Mouse (Mus musculus) heart, postnatal 0 days (tissue): ENCODE results near the gene 5730455P16Rik. TPM values are rescaled to one million over a fixed set of nuclear protein-coding genes. Genes with fewer than 3 reads are reported as not detected.

ENCODE experiments used
- ATAC-seq: fragments of 200-750 bp; cut with Nextera tagmentation; 2 replicates; pipeline ENCODE4 v1.8.0; 2017; ENCODE audit warnings: low read depth, moderate number of reproducible peaks, moderate library complexity; ENCODE audit not compliant: insufficient read depth
- DNase-seq: peaks from one replicate; pipeline ENCODE4 v3.0.0-alpha.2; 2016; ENCODE audit warnings: low spot score
- H3K27ac ChIP-seq: fragments of 300-500 bp; sonication (generic); 2 replicates; pipeline ENCODE4 v1.5.1; 2014; ENCODE audit warnings: low read depth, mild to moderate bottlenecking
- H3K27me3 ChIP-seq: fragments of 300-500 bp; sonication (generic); 2 replicates; pipeline ENCODE4 v1.6.1; 2014; ENCODE audit warnings: low read length, mixed read lengths; ENCODE audit not compliant: control insufficient read depth, insufficient read depth
- H3K36me3 ChIP-seq: fragments of 300-500 bp; sonication (generic); replicated peaks from 2 replicates; pipeline ENCODE4 v1.6.1; 2014; ENCODE audit warnings: low read length, mixed read lengths; ENCODE audit not compliant: control insufficient read depth, insufficient read depth
- H3K4me1 ChIP-seq: fragments of 300-500 bp; sonication (generic); 2 replicates; pipeline ENCODE4 v1.6.1; 2014; ENCODE audit warnings: antibody characterized with exemption; ENCODE audit not compliant: control insufficient read depth, insufficient read depth
- H3K4me2 ChIP-seq: fragments of 300-500 bp; sonication (generic); 2 replicates; pipeline ENCODE4 v1.6.1; 2014; ENCODE audit warnings: low read depth, mild to moderate bottlenecking, low read length, moderate library complexity
- H3K4me3 ChIP-seq: fragments of 300-500 bp; sonication (generic); 2 replicates; pipeline ENCODE4 v1.5.1; 2014; ENCODE audit warnings: low read depth, low read length
- H3K9ac ChIP-seq: fragments of 300-500 bp; sonication (generic); replicated peaks from 2 replicates; pipeline ENCODE4 v1.6.1; 2014; ENCODE audit warnings: low read depth, low read length, mixed read lengths
- H3K9me3 ChIP-seq: fragments of 300-500 bp; sonication (generic); replicated peaks from 2 replicates; pipeline ENCODE4 v1.6.1; 2016; ENCODE audit warnings: low read length; ENCODE audit not compliant: control insufficient read depth
- CTCF ChIP-seq: IDR thresholded peaks from 2 replicates; pipeline ENCODE4 v1.5.1; 2016; ENCODE audit warnings: antibody characterized with exemption, control low read depth, low read depth
- EP300 ChIP-seq: IDR thresholded peaks from 2 replicates; pipeline ENCODE4 v1.6.1; 2016; ENCODE audit warnings: antibody characterized with exemption, low read depth
- WGBS: fragments of 180-500 bp; shearing (Covaris S2); extraction: QIAGEN DNeasy Blood & Tissue Kit; methylation state at CpG from one replicate; pipeline ENCODE4 v1.1.7; 2014; 5-methylcytosine and 5-hydroxymethylcytosine counted together
- polyA plus RNA-seq: library from polyadenylated mRNA; unstranded; fragments of >200 nt; fragmentation: Nextera tagmentation; extraction: Ambion mirVana; gene quantifications from 2 replicates; pipeline ENCODE4 v1.2.1, GENCODE M21; 2015
- total RNA-seq: library from RNA; depleted of rRNA; stranded (reverse); fragments of >200 nt; gene quantifications from 2 replicates; pipeline ENCODE4 v1.2.3, GENCODE M21; 2014; ENCODE audit warnings: low replicate concordance

Gene 5730455P16Rik
- total and polyA plus RNA-seq, 2 experiments from 2014 or later, result 9.2 to 20.2 TPM

GRCm38 (mm10) chr11:80395930-80396329 lies 18.1 kb upstream of the 5730455P16Rik start:
- Histone ChIP-seq H3K27me3 (no peaks in the 10 kb centered on the region), H3K36me3 (peaks cover 79% of the 10 kb centered on the region), H3K4me3 (no peak overlapping the region), H3K9me3 (no peaks in the 10 kb centered on the region), H3K4me1 (no peaks in the 10 kb centered on the region), H3K4me2 (no peak overlapping the region), H3K27ac (no peak overlapping the region), H3K9ac (no peak overlapping the region)
- WGBS, result 91% methylated on average over 3 of the region's 3 CpGs
- no peak for DNase-seq
- TF ChIP-seq EP300 (no peak), CTCF (no peak)
- no peak for ATAC-seq

- WGBS, result 84% methylated on average over 2 of the region's 2 CpGs
- no peak overlapping the region for H3K4me3 ChIP-seq
- no peak for DNase-seq
- H3K27ac ChIP-seq, result no peak overlapping the region
- ATAC-seq, result no peak
- H3K36me3 ChIP-seq, result peaks cover 79% of the 10 kb centered on the region
- H3K4me1 ChIP-seq, result peaks cover 5% of the 10 kb centered on the region; the same call in 1 of the 2 replicates
- no peak overlapping the region for H3K9ac ChIP-seq
- H3K27me3 ChIP-seq, result no peaks in the 10 kb centered on the region
- no peak overlapping the region for H3K4me2 ChIP-seq
- TF ChIP-seq CTCF (no peak), EP300 (no peak)
- no peaks in the 10 kb centered on the region for H3K9me3 ChIP-seq
These were observed 13.7 kb upstream of the 5730455P16Rik start for GRCm38 (mm10) chr11:80391407-80392120.

GRCm38 (mm10) chr11:80389885-80390284 lies 12.1 kb upstream of the 5730455P16Rik start:
- Histone ChIP-seq H3K4me3 (no peak overlapping the region), H3K36me3 (peaks cover 63% of the 10 kb centered on the region), H3K9ac (no peak overlapping the region), H3K4me2 (no peak overlapping the region), H3K4me1 (peaks cover 17% of the 10 kb centered on the region), H3K27ac (no peak overlapping the region), H3K9me3 (no peaks in the 10 kb centered on the region), H3K27me3 (no peaks in the 10 kb centered on the region)
- TF ChIP-seq CTCF, result no peak
- TF ChIP-seq EP300, result no peak
- DNase-seq (no peak), ATAC-seq (no peak)
- WGBS, result 71% methylated on average over 1 of the region's 1 CpGs

GRCm38 (mm10) chr11:80386790-80387189 lies 9.0 kb upstream of the 5730455P16Rik start:
- Histone ChIP-seq H3K36me3 (peaks cover 42% of the 10 kb centered on the region), H3K4me3 (no peak overlapping the region)
- WGBS, result 25% methylated on average over 2 of the region's 2 CpGs

GRCm38 (mm10) chr11:80385055-80385454 lies 7.2 kb upstream of the 5730455P16Rik start:
- H3K27me3 ChIP-seq, result no peaks in the 10 kb centered on the region
- H3K36me3 ChIP-seq, result peaks cover 30% of the 10 kb centered on the region
- ATAC-seq, result no peak
- TF ChIP-seq EP300 (no peak), CTCF (no peak)
- peak overlapping the region; percentile 63 for H3K9ac ChIP-seq
- H3K9me3 ChIP-seq, result no peaks in the 10 kb centered on the region
- WGBS, result 22% methylated on average over 4 of the region's 4 CpGs
- peaks cover 17% of the 10 kb centered on the region for H3K4me1 ChIP-seq
- no peak for DNase-seq
- peak overlapping the region; percentile 91 for H3K4me2 ChIP-seq
- peak overlapping the region; percentile 91 for H3K4me3 ChIP-seq
- no peak overlapping the region for H3K27ac ChIP-seq

More at GRCm38 (mm10) chr11:80386790-80387189, 9.0 kb upstream of the 5730455P16Rik start:
- no peak for DNase-seq
- Histone ChIP-seq H3K9ac (no peak overlapping the region), H3K4me1 (peaks cover 17% of the 10 kb centered on the region), H3K9me3 (no peaks in the 10 kb centered on the region), H3K27me3 (no peaks in the 10 kb centered on the region), H3K27ac (no peak overlapping the region), H3K4me2 (no peak overlapping the region)
- TF ChIP-seq CTCF (no peak), EP300 (no peak)
- no peak for ATAC-seq

GRCm38 (mm10) chr11:80384461-80384860 lies 6.6 kb upstream of the 5730455P16Rik start:
- peaks cover 24% of the 10 kb centered on the region for H3K36me3 ChIP-seq
- H3K9me3 ChIP-seq, result no peaks in the 10 kb centered on the region
- DNase-seq (no peak), ATAC-seq (no peak)
- peak overlapping the region; percentile 63 for H3K9ac ChIP-seq
- peak overlapping the region; percentile 28; the same call in 1 of the 2 replicates for H3K27ac ChIP-seq
- TF ChIP-seq EP300 (no peak), CTCF (no peak)
- peaks cover 17% of the 10 kb centered on the region for H3K4me1 ChIP-seq
- peak overlapping the region; percentile 91 for H3K4me3 ChIP-seq
- H3K4me2 ChIP-seq, result peak overlapping the region; percentile 91
- H3K27me3 ChIP-seq, result no peaks in the 10 kb centered on the region
